Mouse (Mus musculus) forebrain, embryonic 13.5 days (tissue): Measurements from ENCODE around the gene Ccdc36. TPM values are rescaled to one million over a fixed set of nuclear protein-coding genes. Genes with fewer than 3 reads are reported as not detected.

Source experiments
- ATAC-seq: fragments of 200-750 bp; cut with Nextera tagmentation; 2 replicates; pipeline ENCODE4 v1.8.0; 2017
- H3K27ac ChIP-seq: fragments of 300-500 bp; sonication (generic); 2 replicates; pipeline ENCODE4 v1.5.1; 2015; ENCODE audit warnings: inconsistent platforms, mild to moderate bottlenecking, moderate library complexity
- H3K27me3 ChIP-seq: fragments of 300-500 bp; sonication (generic); 2 replicates; pipeline ENCODE4 v1.6.1; 2015; ENCODE audit warnings: mild to moderate bottlenecking, inconsistent platforms
- H3K36me3 ChIP-seq: fragments of 300-500 bp; sonication (generic); 2 replicates; pipeline ENCODE4 v1.6.1; 2015; ENCODE audit warnings: mild to moderate bottlenecking, inconsistent platforms; ENCODE audit not compliant: poor library complexity, severe bottlenecking
- H3K4me1 ChIP-seq: fragments of 300-500 bp; sonication (generic); 2 replicates; pipeline ENCODE4 v1.6.1; 2015; ENCODE audit warnings: inconsistent platforms
- H3K4me2 ChIP-seq: fragments of 300-500 bp; sonication (generic); 2 replicates; pipeline ENCODE4 v1.6.1; 2015; ENCODE audit warnings: inconsistent platforms, mild to moderate bottlenecking, moderate library complexity
- H3K4me3 ChIP-seq: fragments of 300-500 bp; sonication (generic); 2 replicates; pipeline ENCODE4 v1.5.1; 2015; ENCODE audit warnings: mild to moderate bottlenecking, inconsistent platforms
- H3K9ac ChIP-seq: fragments of 300-500 bp; sonication (generic); 2 replicates; pipeline ENCODE4 v1.6.1; 2015; ENCODE audit warnings: mild to moderate bottlenecking, inconsistent platforms
- H3K9me3 ChIP-seq: fragments of 300-500 bp; sonication (generic); replicated peaks from 2 replicates; pipeline ENCODE4 v1.6.1; 2016; ENCODE audit warnings: inconsistent platforms
- WGBS: fragments of 180-500 bp; shearing (Covaris S2); methylation state at CpG from one replicate; pipeline ENCODE4 v1.1.7; 2015; 5-methylcytosine and 5-hydroxymethylcytosine counted together
- polyA plus RNA-seq: library from polyadenylated mRNA; unstranded; fragments of >200 nt; fragmentation: Nextera tagmentation; extraction: Ambion mirVana; gene quantifications from 2 replicates; pipeline ENCODE4 v1.2.1, GENCODE M21; 2015

Ccdc36 gene
- polyA plus RNA-seq, 1 experiment from 2014 or later = 1.2 TPM

- no peak overlapping the region for H3K27ac ChIP-seq
- peaks cover 54% of the 10 kb centered on the region for H3K36me3 ChIP-seq
- no peaks in the 10 kb centered on the region for H3K4me1 ChIP-seq
- no peak overlapping the region for H3K4me3 ChIP-seq
- no peaks in the 10 kb centered on the region for H3K9me3 ChIP-seq
- ATAC-seq = no peak
- WGBS = 96% methylated on average over 6 of the region's 6 CpGs
- H3K27me3 ChIP-seq = no peaks in the 10 kb centered on the region
- no peak overlapping the region for H3K9ac ChIP-seq
- H3K4me2 ChIP-seq = no peak overlapping the region
These were observed 34.1 kb downstream of the Ccdc36 start for GRCm38 (mm10) chr9:108394191-108394590.

- H3K4me1 ChIP-seq = no peaks in the 10 kb centered on the region
- H3K9me3 ChIP-seq = no peaks in the 10 kb centered on the region
- H3K4me2 ChIP-seq = no peak within 1 kb of the TSS
- peaks cover 66% of the 10 kb centered on the region for H3K36me3 ChIP-seq
- no peak within 1 kb of the TSS for H3K27ac ChIP-seq
- no peaks in the 10 kb centered on the region for H3K27me3 ChIP-seq
- H3K9ac ChIP-seq = no peak within 1 kb of the TSS
- no peak within 1 kb of the TSS for H3K4me3 ChIP-seq
- WGBS = 49% methylated on average over 18 of the region's 18 CpGs
- no peak for ATAC-seq
These were observed 35.6 kb downstream of the Ccdc36 start, which contains the start of gene 1700102P08Rik for GRCm38 (mm10) chr9:108392676-108393075. 1700102P08Rik (plus strand) TSS chr9:108392805.

GRCm38 (mm10) chr9:108389220-108389619 lies 39.1 kb downstream of the Ccdc36 start:
- Histone ChIP-seq H3K27ac (no peak overlapping the region), H3K9me3 (no peaks in the 10 kb centered on the region), H3K4me3 (no peak overlapping the region), H3K27me3 (no peaks in the 10 kb centered on the region), H3K9ac (no peak overlapping the region), H3K36me3 (peaks cover 97% of the 10 kb centered on the region), H3K4me1 (no peaks in the 10 kb centered on the region), H3K4me2 (no peak overlapping the region)
- 86% methylated on average over 6 of the region's 6 CpGs for WGBS
- no peak for ATAC-seq

- 91% methylated on average over 10 of the region's 10 CpGs for WGBS
- no peak overlapping the region for H3K27ac ChIP-seq
- no peaks in the 10 kb centered on the region for H3K4me1 ChIP-seq
- no peaks in the 10 kb centered on the region for H3K9me3 ChIP-seq
- H3K4me3 ChIP-seq = no peak overlapping the region
- no peak for ATAC-seq
- peaks cover 97% of the 10 kb centered on the region for H3K36me3 ChIP-seq
- no peaks in the 10 kb centered on the region for H3K27me3 ChIP-seq
- no peak overlapping the region for H3K4me2 ChIP-seq
- no peak overlapping the region for H3K9ac ChIP-seq
These were observed 39.7 kb downstream of the Ccdc36 start for GRCm38 (mm10) chr9:108388601-108389000.

GRCm38 (mm10) chr9:108386816-108387215 lies 41.5 kb downstream of the Ccdc36 start:
- Histone ChIP-seq H3K4me2 (no peak overlapping the region), H3K36me3 (peaks cover 97% of the 10 kb centered on the region), H3K27me3 (no peaks in the 10 kb centered on the region), H3K27ac (no peak overlapping the region), H3K4me3 (no peak overlapping the region), H3K9ac (no peak overlapping the region), H3K9me3 (no peaks in the 10 kb centered on the region), H3K4me1 (no peaks in the 10 kb centered on the region)
- WGBS = 94% methylated on average over 4 of the region's 4 CpGs
- no peak for ATAC-seq

- Histone ChIP-seq H3K9me3 (no peaks in the 10 kb centered on the region), H3K9ac (no peak overlapping the region), H3K27ac (no peak overlapping the region), H3K4me2 (no peak overlapping the region), H3K36me3 (peaks cover 98% of the 10 kb centered on the region), H3K27me3 (no peaks in the 10 kb centered on the region), H3K4me3 (no peak overlapping the region), H3K4me1 (no peaks in the 10 kb centered on the region)
- WGBS = 88% methylated on average over 7 of the region's 7 CpGs
- ATAC-seq = no peak
These were observed 43.3 kb downstream of the Ccdc36 start for GRCm38 (mm10) chr9:108385006-108385405.

GRCm38 (mm10) chr9:108381382-108381781 lies 46.9 kb downstream of the Ccdc36 start:
- Histone ChIP-seq H3K4me3 (no peak overlapping the region), H3K27me3 (no peaks in the 10 kb centered on the region), H3K4me1 (no peaks in the 10 kb centered on the region), H3K9me3 (no peaks in the 10 kb centered on the region), H3K4me2 (no peak overlapping the region), H3K27ac (no peak overlapping the region), H3K36me3 (peaks cover 99% of the 10 kb centered on the region), H3K9ac (no peak overlapping the region)
- 97% methylated on average over 9 of the region's 9 CpGs for WGBS
- no peak for ATAC-seq

- 87% methylated on average over 4 of the region's 4 CpGs for WGBS
- no peaks in the 10 kb centered on the region for H3K9me3 ChIP-seq
- H3K4me2 ChIP-seq = no peak overlapping the region
- H3K9ac ChIP-seq = no peak overlapping the region
- no peaks in the 10 kb centered on the region for H3K27me3 ChIP-seq
- H3K4me1 ChIP-seq = no peaks in the 10 kb centered on the region
- H3K4me3 ChIP-seq = no peak overlapping the region
- H3K27ac ChIP-seq = no peak overlapping the region
- peaks cover 97% of the 10 kb centered on the region for H3K36me3 ChIP-seq
- no peak for ATAC-seq
These were observed 49.0 kb downstream of the Ccdc36 start for GRCm38 (mm10) chr9:108379294-108379693.

GRCm38 (mm10) chr9:108378736-108379135 lies 49.5 kb downstream of the Ccdc36 start:
- ATAC-seq = no peak
- Histone ChIP-seq H3K9me3 (no peaks in the 10 kb centered on the region), H3K4me2 (no peak overlapping the region), H3K4me1 (no peaks in the 10 kb centered on the region), H3K27ac (no peak overlapping the region), H3K9ac (no peak overlapping the region), H3K4me3 (no peak overlapping the region), H3K27me3 (no peaks in the 10 kb centered on the region), H3K36me3 (peaks cover 97% of the 10 kb centered on the region)
- WGBS = 95% methylated on average over 5 of the region's 5 CpGs

- WGBS = 93% methylated on average over 9 of the region's 9 CpGs
- Histone ChIP-seq H3K4me1 (no peaks in the 10 kb centered on the region), H3K27me3 (no peaks in the 10 kb centered on the region), H3K4me2 (no peak overlapping the region), H3K27ac (no peak overlapping the region), H3K9me3 (no peaks in the 10 kb centered on the region), H3K36me3 (peaks cover 97% of the 10 kb centered on the region), H3K9ac (no peak overlapping the region), H3K4me3 (no peak overlapping the region)
- no peak for ATAC-seq
These were observed 50.0 kb downstream of the Ccdc36 start for GRCm38 (mm10) chr9:108378234-108378633.

Other genes with a start within 250 kb of the Ccdc36 start
- gene Bsn, start 238.1 kb downstream of the Ccdc36 start, polyA plus RNA-seq = 4.7 TPM in 2 replicates
- 40.8 and 45.4 TPM in 2 replicates for gene Dag1, start 164.5 kb downstream of the Ccdc36 start, polyA plus RNA-seq
- gene Nicn1, start 138.1 kb downstream of the Ccdc36 start, polyA plus RNA-seq = 94.9 and 95.4 TPM in 2 replicates
- gene Amt, start 131.6 kb downstream of the Ccdc36 start, polyA plus RNA-seq = 25.3 and 26.7 TPM in 2 replicates
- 317 and 330 TPM in 2 replicates for gene Rhoa, start 122.4 kb downstream of the Ccdc36 start, polyA plus RNA-seq
- 30.9 and 38.1 TPM in 2 replicates for gene Tcta, start 122.3 kb downstream of the Ccdc36 start, polyA plus RNA-seq
- 489 and 518 TPM in 2 replicates for gene Gpx1, start 89.6 kb downstream of the Ccdc36 start, polyA plus RNA-seq
- 132 and 142 TPM in 2 replicates for gene Usp4, start 80.6 kb downstream of the Ccdc36 start, polyA plus RNA-seq
- 1.5 and 2.0 TPM in 2 replicates for gene 1700102P08Rik, start 35.7 kb downstream of the Ccdc36 start, polyA plus RNA-seq
- not detected in 2 replicates for gene BC048562, start 8.0 kb upstream of the Ccdc36 start, polyA plus RNA-seq
- gene Ccdc71, start 32.0 kb upstream of the Ccdc36 start, polyA plus RNA-seq = 50.1 and 53.8 TPM in 2 replicates
- 54.1 and 63.9 TPM in 2 replicates for gene Klhdc8b, start 33.1 kb upstream of the Ccdc36 start, polyA plus RNA-seq
- 18.7 and 22.9 TPM in 2 replicates for gene Lamb2, start 51.3 kb upstream of the Ccdc36 start, polyA plus RNA-seq
- 69.7 and 80.6 TPM in 2 replicates for gene Usp19, start 62.1 kb upstream of the Ccdc36 start, polyA plus RNA-seq
- 80.4 and 91.2 TPM in 2 replicates for gene Qars, start 79.2 kb upstream of the Ccdc36 start, polyA plus RNA-seq
- gene Qrich1, start 88.3 kb upstream of the Ccdc36 start, polyA plus RNA-seq = 132 and 144 TPM in 2 replicates
- 135 and 143 TPM in 2 replicates for gene Impdh2, start 131.8 kb upstream of the Ccdc36 start, polyA plus RNA-seq
- 64.8 and 70.4 TPM in 2 replicates for gene Ndufaf3, start 138.9 kb upstream of the Ccdc36 start, polyA plus RNA-seq
- gene Dalrd3, start 141.4 kb upstream of the Ccdc36 start, polyA plus RNA-seq = 230 and 246 TPM in 2 replicates
- 203 and 256 TPM in 2 replicates for gene Wdr6, start 150.3 kb upstream of the Ccdc36 start, polyA plus RNA-seq
- gene P4htm, start 169.2 kb upstream of the Ccdc36 start, polyA plus RNA-seq = 16.6 and 18.7 TPM in 2 replicates
- gene Arih2, start 220.9 kb upstream of the Ccdc36 start, polyA plus RNA-seq = 55.9 and 58.2 TPM in 2 replicates
- 39.0 and 41.3 TPM in 2 replicates for gene Slc25a20, start 233.6 kb upstream of the Ccdc36 start, polyA plus RNA-seq